Mouse (Mus musculus) megakaryocyte, embryonic 14.5 days (primary cell): ENCODE results near the gene Plcd1. TPM values are rescaled to one million over a fixed set of nuclear protein-coding genes. Genes with fewer than 3 reads are reported as not detected.

Experiments used
- H3K27me3 ChIP-seq: replicated peaks from 2 replicates; pipeline ENCODE3; 2012; ENCODE audit warnings: inconsistent platforms
- H3K36me3 ChIP-seq: replicated peaks from 2 replicates; pipeline ENCODE3; 2012; ENCODE audit warnings: low read length, inconsistent platforms, mixed read lengths
- H3K4me1 ChIP-seq: 2 replicates; pipeline ENCODE4 v1.6.1; 2012; ENCODE audit warnings: inconsistent platforms
- H3K4me3 ChIP-seq: replicated peaks from 2 replicates; pipeline ENCODE3; 2012; ENCODE audit warnings: moderate library complexity, mild to moderate bottlenecking, inconsistent platforms
- H3K9me3 ChIP-seq: 2 replicates; pipeline ENCODE4 v1.6.1; 2012; ENCODE audit warnings: inconsistent platforms
- FLI1 ChIP-seq: IDR thresholded peaks from 2 replicates; pipeline ENCODE4 v1.6.1; 2012; ENCODE audit warnings: low read length, inconsistent platforms, mixed read lengths
- GATA1 ChIP-seq: IDR thresholded peaks from 3 replicates; pipeline ENCODE4 v1.6.1; 2012; ENCODE audit warnings: mixed read lengths, low read length, inconsistent platforms, borderline replicate concordance
- polyA plus RNA-seq: library from polyadenylated mRNA; stranded (reverse); fragments of >175 nt; gene quantifications from 2 replicates; pipeline ENCODE4 v1.2.3, GENCODE M21; 2012; ENCODE audit warnings: low replicate concordance; ENCODE audit not compliant: insufficient read depth

Gene Plcd1
- 1.5 TPM in 1 of 2 replicates, not detected in the other for polyA plus RNA-seq

- Histone ChIP-seq H3K9me3 (no peaks in the 10 kb centered on the region), H3K27me3 (peaks cover 80% of the 10 kb centered on the region), H3K36me3 (no peaks in the 10 kb centered on the region), H3K4me3 (peak within 1 kb of the TSS; percentile 28), H3K4me1 (peaks cover 11% of the 10 kb centered on the region)
- no peak for TF ChIP-seq GATA1
- TF ChIP-seq FLI1: no peak
These were observed at the start of gene Plcd1 for GRCm38 (mm10) chr9:119093419-119094295. Gene Plcd1 (minus strand): TSS chr9:119093502.

GRCm38 (mm10) chr9:119142066-119142465 is 48.8 kb upstream of the Plcd1 start:
- no peak overlapping the region for H3K4me3 ChIP-seq
- H3K4me1 ChIP-seq: peaks cover 10% of the 10 kb centered on the region
- no peaks in the 10 kb centered on the region for H3K36me3 ChIP-seq
- H3K27me3 ChIP-seq: peaks cover 49% of the 10 kb centered on the region
- no peaks in the 10 kb centered on the region for H3K9me3 ChIP-seq
- TF ChIP-seq GATA1: no peak
- no peak for TF ChIP-seq FLI1

GRCm38 (mm10) chr9:119138836-119139235 is 45.5 kb upstream of the Plcd1 start:
- no peaks in the 10 kb centered on the region for H3K36me3 ChIP-seq
- peaks cover 10% of the 10 kb centered on the region for H3K4me1 ChIP-seq
- peaks cover 5% of the 10 kb centered on the region for H3K9me3 ChIP-seq
- no peak overlapping the region for H3K4me3 ChIP-seq
- TF ChIP-seq GATA1 (no peak), FLI1 (no peak)
- H3K27me3 ChIP-seq: peaks cover 49% of the 10 kb centered on the region

- peaks cover 41% of the 10 kb centered on the region for H3K27me3 ChIP-seq
- H3K4me3 ChIP-seq: no peak overlapping the region
- TF ChIP-seq FLI1: no peak
- TF ChIP-seq GATA1: no peak
- peaks cover 6% of the 10 kb centered on the region for H3K4me1 ChIP-seq
- H3K36me3 ChIP-seq: no peaks in the 10 kb centered on the region
- H3K9me3 ChIP-seq: peaks cover 4% of the 10 kb centered on the region
These were observed 37.4 kb upstream of the Plcd1 start for GRCm38 (mm10) chr9:119130692-119131091.

GRCm38 (mm10) chr9:119128436-119129181 is 35.3 kb upstream of the Plcd1 start:
- Histone ChIP-seq H3K4me1 (peaks cover 6% of the 10 kb centered on the region), H3K36me3 (no peaks in the 10 kb centered on the region), H3K4me3 (no peak overlapping the region), H3K9me3 (peaks cover 3% of the 10 kb centered on the region), H3K27me3 (peaks cover 40% of the 10 kb centered on the region)
- no peak for TF ChIP-seq GATA1
- TF ChIP-seq FLI1: no peak

GRCm38 (mm10) chr9:119122596-119123369 is 29.5 kb upstream of the Plcd1 start:
- H3K4me3 ChIP-seq: no peak overlapping the region
- TF ChIP-seq GATA1: no peak
- no peak for TF ChIP-seq FLI1
- H3K27me3 ChIP-seq: peaks cover 18% of the 10 kb centered on the region
- H3K4me1 ChIP-seq: no peaks in the 10 kb centered on the region; the same call in 1 of the 2 replicates
- H3K9me3 ChIP-seq: no peaks in the 10 kb centered on the region
- H3K36me3 ChIP-seq: no peaks in the 10 kb centered on the region

- Histone ChIP-seq H3K36me3 (no peaks in the 10 kb centered on the region), H3K4me3 (no peak overlapping the region), H3K4me1 (no peaks in the 10 kb centered on the region; the same call in 1 of the 2 replicates), H3K27me3 (peaks cover 7% of the 10 kb centered on the region), H3K9me3 (no peaks in the 10 kb centered on the region)
- TF ChIP-seq GATA1 (no peak), FLI1 (no peak)
These were observed 26.9 kb upstream of the Plcd1 start for GRCm38 (mm10) chr9:119120168-119120560.

GRCm38 (mm10) chr9:119119409-119120167 is 26.3 kb upstream of the Plcd1 start:
- TF ChIP-seq GATA1 (no peak), FLI1 (no peak)
- Histone ChIP-seq H3K4me3 (peak overlapping the region; percentile 44), H3K9me3 (no peaks in the 10 kb centered on the region), H3K27me3 (peaks cover 10% of the 10 kb centered on the region), H3K4me1 (no peaks in the 10 kb centered on the region; the same call in 1 of the 2 replicates), H3K36me3 (no peaks in the 10 kb centered on the region)

GRCm38 (mm10) chr9:119114911-119115310 is 21.6 kb upstream of the Plcd1 start:
- H3K9me3 ChIP-seq: no peaks in the 10 kb centered on the region
- no peak overlapping the region for H3K4me3 ChIP-seq
- H3K27me3 ChIP-seq: peaks cover 18% of the 10 kb centered on the region
- no peaks in the 10 kb centered on the region for H3K36me3 ChIP-seq
- TF ChIP-seq GATA1: no peak
- TF ChIP-seq FLI1: no peak
- H3K4me1 ChIP-seq: no peaks in the 10 kb centered on the region; the same call in 1 of the 2 replicates
